Mouse (Mus musculus): ENCODE measurements at regions not wholly inside any gene's neighbourhood (a gene's known extent, or its start where the extent isn't known, plus 50 kb on each side); places are given as distances from the start of the nearest gene placed in this dataset.
A peak's percentile ranks its signal among the peaks of the same experiment; 100 is the strongest.

DNA sequence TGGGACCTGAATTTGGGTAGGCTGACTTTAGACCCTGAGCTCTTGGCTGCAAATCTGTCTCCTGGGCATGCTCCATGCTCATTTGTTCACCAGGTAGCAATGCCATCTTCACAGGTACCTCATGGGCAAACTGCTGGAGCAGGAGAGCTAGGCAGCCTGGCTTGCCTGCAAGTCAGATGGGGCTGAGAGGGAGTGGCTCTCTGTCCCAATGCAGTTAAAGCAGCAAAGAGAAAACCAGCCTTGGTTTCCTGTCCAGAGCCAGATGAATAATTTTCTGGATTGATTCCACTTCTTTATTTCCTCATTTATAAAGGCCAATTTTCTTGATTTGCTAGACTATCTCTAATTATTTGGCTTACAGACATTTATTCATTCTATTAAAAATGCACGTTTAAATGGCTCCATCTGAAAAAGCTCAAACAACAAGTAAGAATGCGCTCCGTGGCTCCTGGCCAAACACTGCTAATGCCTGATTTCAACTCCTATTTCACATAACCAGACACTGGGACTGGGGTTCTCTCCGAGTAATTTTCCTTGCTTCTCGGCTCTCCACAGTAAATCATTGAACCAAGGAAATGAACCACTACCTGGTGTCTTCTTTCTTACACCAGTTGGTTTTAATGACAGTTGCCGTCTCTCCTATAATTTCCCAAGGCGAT is 60.5 kb downstream of the Rsl24d1 start:
- H3K27ac ChIP-seq (replicated peaks) = no peak overlapping the region
- H3K4me3 ChIP-seq = no peak overlapping the region
- H3K9me3 ChIP-seq = no peaks in the 10 kb centered on the region
- 78% methylated on average over 7 of the region's 7 CpGs for WGBS
- H3K9ac ChIP-seq = no peak overlapping the region
- no peaks in the 10 kb centered on the region for H3K4me1 ChIP-seq (replicated peaks)
- ATAC-seq (ENCODE audit: low read depth) = no peak
- no peaks in the 10 kb centered on the region for H3K27me3 ChIP-seq
- H3K36me3 ChIP-seq = no peaks in the 10 kb centered on the region
- no peak overlapping the region for H3K4me2 ChIP-seq

DNA sequence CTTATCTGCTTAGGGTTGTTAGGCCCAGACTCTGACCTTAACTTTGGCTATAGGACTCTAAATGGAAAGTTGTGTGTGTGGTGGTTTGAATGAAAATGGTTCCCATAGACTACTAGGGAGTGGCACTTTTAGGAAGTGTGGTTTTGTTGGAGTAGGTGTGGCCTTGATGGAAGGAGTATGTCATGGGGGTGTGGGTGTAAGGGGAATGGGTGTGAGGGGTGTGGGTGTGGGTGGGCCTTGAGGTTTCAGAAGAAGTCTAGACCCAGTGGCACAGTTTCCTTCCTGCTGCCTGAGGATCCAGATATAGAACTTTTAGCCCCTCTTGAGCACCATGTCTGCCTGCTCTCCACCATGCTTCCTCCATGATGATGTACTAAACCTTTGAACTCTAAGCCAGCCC is 63.4 kb downstream of the Rsl24d1 start:
- H3K4me1 ChIP-seq (replicated peaks) = no peaks in the 10 kb centered on the region
- no peak overlapping the region for H3K9ac ChIP-seq
- H3K27me3 ChIP-seq = no peaks in the 10 kb centered on the region
- H3K9me3 ChIP-seq = no peaks in the 10 kb centered on the region
- no peak overlapping the region for H3K4me2 ChIP-seq
- H3K36me3 ChIP-seq = no peaks in the 10 kb centered on the region
- no peak for ATAC-seq (ENCODE audit: low read depth)
- H3K27ac ChIP-seq (replicated peaks) = no peak overlapping the region
- no peak overlapping the region for H3K4me3 ChIP-seq

DNA sequence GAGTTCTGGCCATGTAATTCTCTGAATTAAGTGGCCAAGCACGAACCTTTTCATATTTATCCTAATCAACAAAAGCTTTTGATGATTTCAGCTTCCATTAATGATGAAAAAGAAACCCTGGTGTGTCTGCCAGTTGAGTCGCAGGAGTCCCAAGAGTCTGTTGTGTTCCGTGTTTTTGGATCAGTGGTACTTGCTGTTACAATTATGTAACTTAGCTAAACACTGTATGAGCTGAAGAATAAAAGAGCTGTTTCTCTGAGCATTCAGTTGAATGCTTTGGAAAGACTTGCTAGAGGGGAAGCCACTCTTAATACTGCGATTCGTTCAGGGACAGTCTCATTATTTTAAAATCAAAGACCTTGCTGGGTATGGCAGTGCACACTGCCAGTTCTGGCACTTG is 70.1 kb downstream of the Rsl24d1 start:
- no peaks in the 10 kb centered on the region for H3K9me3 ChIP-seq
- no peak overlapping the region for H3K4me2 ChIP-seq
- H3K4me3 ChIP-seq = no peak overlapping the region
- WGBS = 89% methylated on average over 5 of the region's 5 CpGs
- H3K4me1 ChIP-seq (replicated peaks) = no peaks in the 10 kb centered on the region
- no peaks in the 10 kb centered on the region for H3K27me3 ChIP-seq
- no peaks in the 10 kb centered on the region for H3K36me3 ChIP-seq
- H3K27ac ChIP-seq (replicated peaks) = no peak overlapping the region
- no peak overlapping the region for H3K9ac ChIP-seq
- no peak for ATAC-seq (ENCODE audit: low read depth)

DNA sequence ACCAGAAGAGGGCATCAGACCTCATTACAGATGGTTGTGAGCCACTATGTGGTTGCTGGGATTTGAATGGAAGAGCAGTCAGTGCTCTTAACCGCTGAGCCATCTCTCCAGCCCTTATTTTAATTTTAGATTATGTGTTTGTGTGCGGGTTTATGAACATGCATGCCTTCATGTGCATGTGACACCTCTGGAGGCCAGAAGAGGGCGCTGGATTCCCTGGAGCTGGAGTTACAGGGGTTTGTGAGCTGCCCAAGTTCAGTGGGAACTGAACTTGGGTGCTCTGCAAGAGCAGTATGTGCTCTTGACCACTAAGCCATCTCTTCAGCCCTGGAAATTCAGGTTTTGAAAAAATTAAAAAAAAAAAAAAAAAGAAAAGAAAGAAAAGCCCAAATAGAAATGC is 71.7 kb downstream of the Rsl24d1 start:
- H3K9ac ChIP-seq = no peak overlapping the region
- H3K4me2 ChIP-seq = no peak overlapping the region
- 37% methylated on average over 3 of the region's 3 CpGs for WGBS
- no peak overlapping the region for H3K27ac ChIP-seq (replicated peaks)
- no peak overlapping the region for H3K4me3 ChIP-seq
- no peak for ATAC-seq (ENCODE audit: low read depth)
- H3K36me3 ChIP-seq = no peaks in the 10 kb centered on the region
- H3K9me3 ChIP-seq = no peaks in the 10 kb centered on the region
- H3K27me3 ChIP-seq = no peaks in the 10 kb centered on the region
- no peaks in the 10 kb centered on the region for H3K4me1 ChIP-seq (replicated peaks)

DNA sequence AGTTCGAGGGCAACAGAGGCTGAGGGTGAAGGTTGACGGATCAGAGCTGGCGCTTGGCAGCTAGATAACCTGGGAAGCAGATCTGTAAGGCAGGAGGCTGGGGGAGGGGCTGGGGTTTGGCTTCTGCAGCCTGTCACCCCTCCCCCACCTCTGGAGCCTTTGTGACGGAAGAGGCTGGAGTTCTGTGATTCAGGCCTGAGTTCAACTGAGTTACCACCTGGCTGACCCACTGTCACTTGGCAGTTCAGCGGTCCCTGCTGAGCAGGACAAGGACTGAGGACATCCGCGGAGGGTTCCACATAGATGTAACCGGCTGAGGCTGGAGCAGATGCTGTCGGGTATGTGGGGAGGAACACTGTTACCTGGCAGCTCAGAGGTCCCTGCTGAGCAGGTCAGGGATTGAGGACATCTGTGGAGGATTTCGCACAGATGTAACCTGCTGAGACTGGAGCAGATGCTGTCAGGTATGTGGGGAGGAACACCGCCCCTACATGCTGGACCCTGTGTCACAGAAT is 79.1 kb downstream of the Rsl24d1 start:
- Histone ChIP-seq H3K9me3 (no peaks in the 10 kb centered on the region), H3K4me2 (no peak overlapping the region), H3K4me3 (no peak overlapping the region), H3K9ac (no peak overlapping the region), H3K4me1 (replicated peaks) (peaks cover 7% of the 10 kb centered on the region), H3K36me3 (no peaks in the 10 kb centered on the region), H3K27ac (replicated peaks) (no peak overlapping the region), H3K27me3 (no peaks in the 10 kb centered on the region)
- peak; percentile 11; the same call in 1 of the 2 replicates for ATAC-seq (ENCODE audit: low read depth)
- WGBS = 28% methylated on average over 11 of the region's 11 CpGs

DNA sequence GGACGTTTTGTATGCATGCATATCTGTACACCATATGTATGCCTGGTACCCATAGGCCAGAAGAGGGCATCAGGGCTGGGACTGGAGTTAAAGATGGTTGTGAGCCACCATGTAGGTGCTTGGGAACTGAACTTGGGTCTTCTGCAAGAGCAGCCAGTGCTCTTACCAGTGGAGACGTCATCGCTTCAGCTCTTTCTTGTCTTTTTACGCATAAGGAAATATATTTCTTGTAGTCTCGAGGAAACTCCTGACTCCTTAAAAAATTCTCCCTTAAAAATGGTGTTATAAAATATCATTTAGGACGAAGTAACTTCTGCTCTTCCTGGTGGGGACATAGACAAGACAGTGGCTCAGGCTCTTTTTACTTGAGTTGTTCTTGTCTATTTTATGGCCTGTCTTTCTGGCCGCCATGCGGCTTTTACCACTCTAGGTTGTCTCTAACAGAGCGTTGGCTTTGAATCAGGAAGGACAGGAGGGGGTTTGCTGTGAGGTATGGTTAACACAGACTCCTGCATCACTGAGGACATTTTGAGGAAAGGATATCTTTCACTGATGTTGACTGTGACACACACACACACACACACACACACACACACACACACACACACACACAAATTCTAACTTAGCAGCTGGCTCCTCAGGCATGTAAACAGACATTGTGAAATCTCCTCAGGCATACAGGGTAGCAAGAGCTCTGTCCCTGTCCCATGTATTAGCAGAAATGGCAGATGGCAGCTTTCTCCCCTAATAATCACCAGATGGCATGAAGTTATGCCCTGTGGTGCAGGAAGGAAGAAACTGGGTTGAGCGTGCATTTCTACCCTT is 85.2 kb downstream of the Rsl24d1 start:
- no peak for ATAC-seq (ENCODE audit: low read depth)
- no peak overlapping the region for H3K4me3 ChIP-seq
- WGBS = 78% methylated on average over 10 of the region's 10 CpGs

DNA sequence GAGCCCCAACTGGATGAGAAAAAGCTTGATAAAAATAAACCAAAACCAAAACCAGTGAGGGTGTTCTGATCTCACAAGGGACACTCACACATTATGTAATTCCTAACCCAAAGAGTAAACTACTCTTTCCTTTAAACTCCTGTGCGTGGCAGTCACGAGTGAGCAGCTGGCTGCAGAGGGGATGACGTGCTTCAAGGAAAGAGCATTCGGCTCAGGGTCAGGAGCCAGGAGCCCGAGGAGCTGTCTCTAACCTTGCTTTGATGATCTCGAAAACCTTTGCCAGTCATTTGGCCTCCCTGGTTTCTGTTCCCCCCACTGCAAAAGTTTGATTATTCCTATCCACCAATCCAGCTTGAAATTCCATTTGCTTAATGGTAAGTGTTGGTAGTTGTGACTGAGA is 109.9 kb downstream of the Rsl24d1 start:
- Histone ChIP-seq H3K36me3 (no peaks in the 10 kb centered on the region), H3K27ac (replicated peaks) (no peak overlapping the region), H3K9me3 (no peaks in the 10 kb centered on the region), H3K4me1 (replicated peaks) (no peaks in the 10 kb centered on the region), H3K27me3 (no peaks in the 10 kb centered on the region), H3K4me2 (no peak overlapping the region), H3K9ac (no peak overlapping the region), H3K4me3 (no peak overlapping the region)
- ATAC-seq (ENCODE audit: low read depth) = no peak
- WGBS = 67% methylated on average over 6 of the region's 6 CpGs

More for the DNA sequence above, 85.2 kb downstream of the Rsl24d1 start:
- Histone ChIP-seq H3K27ac (replicated peaks) (no peak overlapping the region), H3K9ac (no peak overlapping the region), H3K4me1 (replicated peaks) (no peaks in the 10 kb centered on the region), H3K9me3 (no peaks in the 10 kb centered on the region), H3K4me2 (no peak overlapping the region), H3K27me3 (no peaks in the 10 kb centered on the region), H3K36me3 (no peaks in the 10 kb centered on the region)

DNA sequence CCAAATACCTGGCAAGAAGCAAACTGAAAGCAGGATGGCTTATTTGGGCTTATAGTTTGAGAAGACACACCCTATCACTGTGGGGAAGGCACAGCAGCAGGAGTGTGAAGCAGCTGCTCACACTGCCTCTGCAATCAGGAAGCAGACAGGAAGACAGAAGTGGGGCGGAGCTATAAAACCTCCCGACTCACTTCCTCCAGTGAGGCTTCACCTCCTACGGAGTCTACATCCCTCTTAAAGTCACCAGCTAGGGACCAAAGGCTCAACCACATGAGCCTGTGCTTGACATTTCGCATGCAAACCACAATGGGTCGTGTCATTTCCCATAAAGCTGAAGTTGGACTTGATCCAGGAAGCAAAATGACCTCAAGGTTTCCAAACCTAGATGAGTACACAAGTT is 127.0 kb downstream of the Rsl24d1 start:
- H3K4me3 ChIP-seq = no peak overlapping the region
- no peaks in the 10 kb centered on the region for H3K27me3 ChIP-seq
- 72% methylated on average over 5 of the region's 5 CpGs for WGBS
- H3K9ac ChIP-seq = no peak overlapping the region
- no peaks in the 10 kb centered on the region for H3K9me3 ChIP-seq
- H3K4me1 ChIP-seq (replicated peaks) = no peaks in the 10 kb centered on the region; the same call in 1 of the 2 replicates
- H3K4me2 ChIP-seq = no peak overlapping the region
- no peak overlapping the region for H3K27ac ChIP-seq (replicated peaks)
- H3K36me3 ChIP-seq = no peaks in the 10 kb centered on the region
- no peak for ATAC-seq (ENCODE audit: low read depth)

DNA sequence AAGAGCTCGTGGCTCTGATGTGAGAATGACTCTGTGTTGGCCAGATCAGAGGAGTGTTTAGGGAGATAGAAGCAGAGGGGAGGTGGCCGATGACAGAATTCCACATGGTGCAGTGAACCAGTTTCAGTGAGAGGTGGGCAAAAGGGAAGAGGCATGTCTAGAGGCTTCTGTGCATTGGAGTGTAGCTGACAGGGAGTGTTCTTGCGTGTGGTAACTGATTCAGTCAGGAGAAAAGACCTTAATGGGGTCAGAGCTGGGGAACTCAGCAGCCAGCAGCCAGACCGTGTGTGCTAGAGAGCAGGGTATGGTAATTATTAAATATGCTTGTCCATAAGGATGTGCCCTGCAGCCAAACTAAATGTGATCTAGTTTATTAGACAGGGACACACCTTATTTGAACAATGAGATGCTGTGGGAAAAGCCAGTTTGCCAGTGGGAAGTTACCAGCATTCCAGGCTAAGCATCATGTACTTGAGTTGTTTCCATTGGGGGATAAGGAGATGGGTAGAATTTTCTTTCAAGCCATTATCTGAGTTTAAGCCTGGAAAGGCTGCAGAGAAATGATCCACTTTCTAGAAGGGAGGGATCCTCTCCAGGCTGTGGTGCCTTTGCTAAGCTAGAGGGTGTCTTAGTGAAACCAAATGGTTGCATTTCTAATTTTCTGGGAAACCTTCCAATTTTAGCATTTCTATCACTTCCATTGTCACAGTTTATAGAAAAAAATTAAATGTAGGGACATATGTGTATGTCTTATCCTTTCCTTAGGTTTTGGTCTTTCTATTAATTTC is 129.5 kb downstream of the Rsl24d1 start:
- Histone ChIP-seq H3K4me3 (no peak overlapping the region), H3K4me2 (no peak overlapping the region), H3K27ac (replicated peaks) (no peak overlapping the region), H3K9ac (no peak overlapping the region), H3K9me3 (no peaks in the 10 kb centered on the region), H3K36me3 (no peaks in the 10 kb centered on the region), H3K4me1 (replicated peaks) (no peaks in the 10 kb centered on the region; the same call in 1 of the 2 replicates), H3K27me3 (no peaks in the 10 kb centered on the region)
- 60% methylated on average over 4 of the region's 4 CpGs for WGBS
- no peak for ATAC-seq (ENCODE audit: low read depth)

DNA sequence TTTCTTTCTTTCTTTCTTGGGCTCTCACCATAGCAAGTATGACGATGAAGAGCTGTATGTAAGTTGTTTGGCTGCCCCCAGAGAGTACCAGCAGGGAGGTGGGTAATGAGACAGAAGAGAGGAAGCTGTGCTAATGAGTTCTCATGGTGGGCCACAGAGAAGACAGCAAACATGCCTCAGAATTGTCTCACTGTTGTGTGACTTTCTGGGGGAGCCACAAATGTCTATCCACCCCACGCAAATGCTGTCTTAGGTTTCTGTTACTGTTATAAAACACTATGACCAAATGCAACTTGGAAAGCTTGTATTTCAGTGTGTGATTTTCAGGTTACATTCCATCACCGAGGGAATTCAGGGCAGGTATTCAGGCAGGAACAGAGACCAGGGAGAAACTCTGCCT is 131.0 kb downstream of the Rsl24d1 start:
- no peak for ATAC-seq (ENCODE audit: low read depth)
- Histone ChIP-seq H3K27me3 (no peaks in the 10 kb centered on the region), H3K9ac (no peak overlapping the region), H3K4me2 (no peak overlapping the region), H3K4me3 (no peak overlapping the region), H3K4me1 (replicated peaks) (no peaks in the 10 kb centered on the region; the same call in 1 of the 2 replicates), H3K9me3 (no peaks in the 10 kb centered on the region), H3K27ac (replicated peaks) (no peak overlapping the region), H3K36me3 (no peaks in the 10 kb centered on the region)
- 72% methylated on average over 3 of the region's 3 CpGs for WGBS

DNA sequence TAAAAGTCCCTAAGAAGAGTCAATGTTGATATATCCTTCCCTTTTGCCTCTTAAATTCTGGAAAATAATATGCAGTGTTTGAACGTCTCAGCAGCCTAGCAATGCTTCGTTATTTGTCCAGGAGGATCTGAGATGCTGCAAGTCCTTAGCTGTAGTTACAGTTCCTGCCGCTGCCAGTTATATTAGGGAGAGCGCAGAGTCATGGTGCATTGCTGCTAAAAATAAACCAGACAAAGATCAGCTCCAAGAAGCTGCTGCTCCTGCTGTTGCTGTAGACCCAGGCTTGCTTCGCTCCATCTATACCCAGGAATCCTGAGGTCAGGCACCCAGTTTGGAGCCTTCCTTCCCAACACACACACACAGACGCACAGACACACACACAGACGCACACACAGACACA is 132.3 kb downstream of the Rsl24d1 start:
- no peaks in the 10 kb centered on the region for H3K36me3 ChIP-seq
- H3K9ac ChIP-seq = no peak overlapping the region
- no peak overlapping the region for H3K4me3 ChIP-seq
- H3K4me2 ChIP-seq = no peak overlapping the region
- no peaks in the 10 kb centered on the region for H3K9me3 ChIP-seq
- H3K27ac ChIP-seq (replicated peaks) = no peak overlapping the region
- no peaks in the 10 kb centered on the region for H3K27me3 ChIP-seq
- no peaks in the 10 kb centered on the region; the same call in 1 of the 2 replicates for H3K4me1 ChIP-seq (replicated peaks)
- peak; percentile 47; the same call in 1 of the 2 replicates for ATAC-seq (ENCODE audit: low read depth)
- 66% methylated on average over 7 of the region's 7 CpGs for WGBS

DNA sequence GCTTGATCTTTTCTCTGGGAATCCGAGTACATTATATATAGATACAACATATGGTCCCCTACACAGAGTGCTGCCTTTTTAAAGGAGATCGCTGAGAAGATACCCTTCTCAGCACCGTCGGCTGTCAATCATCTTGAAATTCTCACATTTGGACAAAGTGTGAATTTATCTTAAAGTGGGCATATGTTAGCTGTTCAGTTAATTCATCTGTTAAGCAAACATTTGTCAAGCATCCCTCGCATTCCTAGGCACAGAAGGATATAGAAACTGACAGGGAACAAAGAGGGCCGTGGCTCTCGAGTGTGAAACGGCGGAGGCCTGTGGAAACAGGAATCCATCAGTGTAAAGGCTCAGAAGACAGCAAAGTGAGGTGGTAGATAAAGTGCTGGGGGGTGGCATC is 144.9 kb downstream of the Rsl24d1 start:
- H3K4me1 ChIP-seq (replicated peaks) = peaks cover 5% of the 10 kb centered on the region; the same call in 1 of the 2 replicates
- H3K9me3 ChIP-seq = no peaks in the 10 kb centered on the region
- H3K4me2 ChIP-seq = no peak overlapping the region
- H3K9ac ChIP-seq = no peak overlapping the region
- H3K27ac ChIP-seq (replicated peaks) = no peak overlapping the region
- no peak for ATAC-seq (ENCODE audit: low read depth)
- no peaks in the 10 kb centered on the region for H3K36me3 ChIP-seq
- 72% methylated on average over 9 of the region's 9 CpGs for WGBS
- H3K27me3 ChIP-seq = no peaks in the 10 kb centered on the region
- H3K4me3 ChIP-seq = no peak overlapping the region
